Mouse (Mus musculus) lung, embryonic 14.5 days (tissue): ENCODE data around the gene Ctr9. TPM values are rescaled to one million over a fixed set of nuclear protein-coding genes. Genes with fewer than 3 reads are reported as not detected.

Experiments
- ATAC-seq: fragments of 200-750 bp; cut with Nextera tagmentation; 2 replicates; pipeline ENCODE4 v1.8.0; 2017; ENCODE audit warnings: mild to moderate bottlenecking, moderate TSS enrichment, moderate library complexity; ENCODE audit not compliant: insufficient read depth
- DNase-seq: peaks from one replicate; pipeline ENCODE4 v3.0.0-alpha.2; 2015
- H3K27ac ChIP-seq: fragments of 300-500 bp; sonication (generic); 2 replicates; pipeline ENCODE4 v1.5.1; 2014; ENCODE audit warnings: low read depth, mild to moderate bottlenecking, moderate library complexity
- H3K27me3 ChIP-seq: fragments of 300-500 bp; sonication (generic); 2 replicates; pipeline ENCODE4 v1.6.1; 2014; ENCODE audit warnings: low read length, control low read depth; ENCODE audit not compliant: insufficient read depth
- H3K36me3 ChIP-seq: fragments of 300-500 bp; sonication (generic); 2 replicates; pipeline ENCODE4 v1.6.1; 2014; ENCODE audit warnings: control low read depth; ENCODE audit not compliant: insufficient read depth
- H3K4me1 ChIP-seq: fragments of 300-500 bp; sonication (generic); 2 replicates; pipeline ENCODE4 v1.6.1; 2014; ENCODE audit warnings: antibody characterized with exemption, control low read depth; ENCODE audit not compliant: insufficient read depth
- H3K4me2 ChIP-seq: fragments of 300-500 bp; sonication (generic); 2 replicates; pipeline ENCODE4 v1.6.1; 2014; ENCODE audit warnings: mild to moderate bottlenecking
- H3K4me3 ChIP-seq: fragments of 300-500 bp; sonication (generic); 2 replicates; pipeline ENCODE4 v1.5.1; 2014; ENCODE audit warnings: low read depth, low read length
- H3K9ac ChIP-seq: fragments of 300-500 bp; sonication (generic); 2 replicates; pipeline ENCODE4 v1.6.1; 2014
- H3K9me3 ChIP-seq: fragments of 300-500 bp; sonication (generic); 2 replicates; pipeline ENCODE4 v1.6.1; 2016; ENCODE audit warnings: low read depth, low read length, control low read depth
- CTCF ChIP-seq: IDR thresholded peaks from 2 replicates; pipeline ENCODE4 v1.5.1; 2016; ENCODE audit warnings: antibody characterized with exemption, low read depth
- WGBS: fragments of 180-500 bp; shearing (Covaris S2); extraction: QIAGEN DNeasy Blood & Tissue Kit; methylation state at CpG from one replicate; pipeline ENCODE4 v1.1.7; 2014; 5-methylcytosine and 5-hydroxymethylcytosine counted together
- polyA plus RNA-seq: library from polyadenylated mRNA; unstranded; fragments of >200 nt; fragmentation: Nextera tagmentation; extraction: Ambion mirVana; gene quantifications from 2 replicates; pipeline ENCODE4 v1.2.1, GENCODE M21; 2014

The Ctr9 gene
- polyA plus RNA-seq, 1 experiment from 2014 or later: 68.8 TPM

GRCm38 (mm10) chr7:111068181-111068580, 39.4 kb downstream of the Ctr9 start:
- WGBS: 95% methylated on average over 3 of the region's 3 CpGs
- no peak overlapping the region for H3K4me2 ChIP-seq
- ATAC-seq (no peak), DNase-seq (no peak)
- H3K4me1 ChIP-seq: no peaks in the 10 kb centered on the region
- no peak overlapping the region for H3K9ac ChIP-seq
- H3K27ac ChIP-seq: no peak overlapping the region
- no peak overlapping the region for H3K4me3 ChIP-seq
- H3K36me3 ChIP-seq: peaks cover 57% of the 10 kb centered on the region
- no peaks in the 10 kb centered on the region for H3K27me3 ChIP-seq
- no peak for TF ChIP-seq CTCF
- peaks cover 7% of the 10 kb centered on the region for H3K9me3 ChIP-seq

- Histone ChIP-seq H3K9ac (no peak overlapping the region), H3K4me2 (no peak overlapping the region), H3K27ac (no peak overlapping the region), H3K4me3 (no peak overlapping the region), H3K36me3 (peaks cover 71% of the 10 kb centered on the region), H3K4me1 (no peaks in the 10 kb centered on the region), H3K27me3 (no peaks in the 10 kb centered on the region), H3K9me3 (peaks cover 7% of the 10 kb centered on the region)
- DNase-seq (peak; percentile 43), ATAC-seq (peak; percentile 51)
- no peak for TF ChIP-seq CTCF
- WGBS: 89% methylated on average over 7 of the region's 7 CpGs
These were observed 40.9 kb downstream of the Ctr9 start for GRCm38 (mm10) chr7:111069439-111070166.

- no peak for TF ChIP-seq CTCF
- H3K36me3 ChIP-seq: peaks cover 76% of the 10 kb centered on the region
- H3K27me3 ChIP-seq: no peaks in the 10 kb centered on the region
- no peak overlapping the region for H3K4me3 ChIP-seq
- H3K4me2 ChIP-seq: no peak overlapping the region
- peak; percentile 22 for ATAC-seq
- no peaks in the 10 kb centered on the region for H3K4me1 ChIP-seq
- WGBS: 93% methylated on average over 2 of the region's 2 CpGs
- H3K27ac ChIP-seq: no peak overlapping the region
- no peak overlapping the region for H3K9ac ChIP-seq
- DNase-seq: no peak
- peaks cover 7% of the 10 kb centered on the region for H3K9me3 ChIP-seq
These were observed 41.4 kb downstream of the Ctr9 start for GRCm38 (mm10) chr7:111070167-111070496.

- Histone ChIP-seq H3K4me2 (no peak overlapping the region), H3K4me1 (no peaks in the 10 kb centered on the region), H3K9ac (no peak overlapping the region), H3K4me3 (no peak overlapping the region), H3K36me3 (peaks cover 97% of the 10 kb centered on the region), H3K9me3 (peaks cover 7% of the 10 kb centered on the region), H3K27ac (no peak overlapping the region), H3K27me3 (no peaks in the 10 kb centered on the region)
- WGBS: 86% methylated on average over 4 of the region's 4 CpGs
- ATAC-seq: no peak
- DNase-seq: no peak
- TF ChIP-seq CTCF: no peak
These were observed 43.7 kb downstream of the Ctr9 start for GRCm38 (mm10) chr7:111072410-111072809.

- Histone ChIP-seq H3K36me3 (peaks cover 97% of the 10 kb centered on the region), H3K4me3 (no peak overlapping the region), H3K4me1 (peaks cover 3% of the 10 kb centered on the region; the same call in 1 of the 2 replicates), H3K27me3 (no peaks in the 10 kb centered on the region), H3K9ac (no peak overlapping the region), H3K9me3 (no peaks in the 10 kb centered on the region), H3K27ac (no peak overlapping the region), H3K4me2 (no peak overlapping the region)
- DNase-seq (no peak), ATAC-seq (no peak)
- 82% methylated on average over 4 of the region's 4 CpGs for WGBS
- no peak for TF ChIP-seq CTCF
These were observed 46.5 kb downstream of the Ctr9 start for GRCm38 (mm10) chr7:111075288-111075687.

GRCm38 (mm10) chr7:111078271-111078670, 49.5 kb downstream of the Ctr9 start:
- TF ChIP-seq CTCF: no peak
- 91% methylated on average over 4 of the region's 4 CpGs for WGBS
- no peaks in the 10 kb centered on the region for H3K27me3 ChIP-seq
- H3K36me3 ChIP-seq: peaks cover 86% of the 10 kb centered on the region
- H3K9ac ChIP-seq: no peak overlapping the region
- no peaks in the 10 kb centered on the region for H3K9me3 ChIP-seq
- ATAC-seq: no peak
- DNase-seq: no peak
- no peak overlapping the region for H3K4me3 ChIP-seq
- H3K27ac ChIP-seq: no peak overlapping the region
- H3K4me2 ChIP-seq: no peak overlapping the region
- peaks cover 7% of the 10 kb centered on the region; the same call in 1 of the 2 replicates for H3K4me1 ChIP-seq

GRCm38 (mm10) chr7:111080026-111080425, 51.3 kb downstream of the Ctr9 start:
- no peak for TF ChIP-seq CTCF
- peaks cover 7% of the 10 kb centered on the region; the same call in 1 of the 2 replicates for H3K4me1 ChIP-seq
- WGBS: 82% methylated on average over 8 of the region's 8 CpGs

More at GRCm38 (mm10) chr7:111080026-111080425, 51.3 kb downstream of the Ctr9 start:
- peak overlapping the region; percentile 91; the same call in 1 of the 2 replicates for H3K4me3 ChIP-seq
- no peak for DNase-seq
- no peak overlapping the region for H3K9ac ChIP-seq
- H3K27me3 ChIP-seq: no peaks in the 10 kb centered on the region
- no peaks in the 10 kb centered on the region for H3K9me3 ChIP-seq
- no peak overlapping the region for H3K27ac ChIP-seq
- peaks cover 68% of the 10 kb centered on the region for H3K36me3 ChIP-seq
- ATAC-seq: no peak
- peak overlapping the region; percentile 88; the same call in 1 of the 2 replicates for H3K4me2 ChIP-seq
